Mouse (Mus musculus) liver, embryonic 14.5 days (tissue): ENCODE results near the gene Slc6a12. TPM values are rescaled to one million over a fixed set of nuclear protein-coding genes. Genes with fewer than 3 reads are reported as not detected.

Source experiments
- ATAC-seq: fragments of 200-750 bp; cut with Nextera tagmentation; 2 replicates; pipeline ENCODE4 v1.8.0; 2017; ENCODE audit warnings: moderate number of reproducible peaks, mild to moderate bottlenecking, moderate library complexity; ENCODE audit not compliant: insufficient read depth
- DNase-seq, 3 experiments: peaks; one replicate each; pipeline ENCODE4 v3.0.0-alpha.2; 2012 to 2013; ENCODE audit warnings: low read depth in 3 of 3, low spot score in 3 of 3
- H3K27ac ChIP-seq: fragments of 300-500 bp; sonication (generic); 2 replicates; pipeline ENCODE4 v1.5.1; 2014; ENCODE audit warnings: moderate library complexity, mild to moderate bottlenecking, control low read depth, inconsistent platforms
- H3K27me3 ChIP-seq: fragments of 300-500 bp; sonication (generic); 2 replicates; pipeline ENCODE4 v1.6.1; 2014; ENCODE audit warnings: mild to moderate bottlenecking, low read length, moderate library complexity; ENCODE audit not compliant: control insufficient read depth, insufficient read depth
- H3K36me3 ChIP-seq: fragments of 300-500 bp; sonication (generic); replicated peaks from 2 replicates; pipeline ENCODE4 v1.6.1; 2014; ENCODE audit warnings: low read depth; ENCODE audit not compliant: control insufficient read depth, insufficient read depth
- H3K4me1 ChIP-seq, 2 experiments: fragments of 200-500 bp in 1 of 2; fragments of 300-500 bp in 1 of 2; sonication (generic) in 1 of 2; replicated peaks; 2 replicates each; pipeline ENCODE4 v1.6.1; 2012 to 2014; ENCODE audit warnings: antibody characterized with exemption in 1 of 2, inconsistent platforms in 1 of 2, low read length in 1 of 2; ENCODE audit not compliant: control insufficient read depth in 2 of 2, insufficient read depth in 2 of 2
- H3K4me2 ChIP-seq: fragments of 300-500 bp; sonication (generic); 2 replicates; pipeline ENCODE4 v1.6.1; 2014; ENCODE audit warnings: low read depth, mild to moderate bottlenecking, control low read depth, moderate library complexity
- H3K4me3 ChIP-seq, 2 experiments: fragments of 200-500 bp in 1 of 2; fragments of 300-500 bp in 1 of 2; sonication (generic) in 1 of 2; 2 replicates each; pipeline ENCODE4 v1.5.1; 2012 to 2014; ENCODE audit warnings: low read depth in 2 of 2, low read length in 2 of 2, mild to moderate bottlenecking in 2 of 2, control low read depth in 1 of 2, inconsistent platforms in 1 of 2, moderate library complexity in 1 of 2; ENCODE audit not compliant: insufficient read depth in 1 of 2
- H3K9ac ChIP-seq: fragments of 300-500 bp; sonication (generic); replicated peaks from 2 replicates; pipeline ENCODE4 v1.6.1; 2014; ENCODE audit warnings: mild to moderate bottlenecking, control low read depth, moderate library complexity
- H3K9me3 ChIP-seq: fragments of 300-500 bp; sonication (generic); 2 replicates; pipeline ENCODE4 v1.6.1; 2016; ENCODE audit warnings: low read length, mixed read lengths; ENCODE audit not compliant: control insufficient read depth
- CTCF ChIP-seq: IDR thresholded peaks from 2 replicates; pipeline ENCODE4 v1.5.1; 2016; ENCODE audit warnings: antibody characterized with exemption, low read depth, control low read depth
- EP300 ChIP-seq: IDR thresholded peaks from 2 replicates; pipeline ENCODE4 v1.6.1; 2016; ENCODE audit warnings: antibody characterized with exemption, low read depth
- WGBS: fragments of 180-500 bp; shearing (Covaris S2); extraction: QIAGEN DNeasy Blood & Tissue Kit; methylation state at CpG from one replicate; pipeline ENCODE4 v1.1.7; 2014; ENCODE audit not compliant: insufficient replicate concordance; 5-methylcytosine and 5-hydroxymethylcytosine counted together
- microRNA-seq: library from miRNA; unstranded; fragments of <30 nt; microRNA quantifications from one replicate; pipeline ENCODE4, GENCODE M21; 2016
- polyA plus RNA-seq, 2 experiments: library from polyadenylated mRNA; depleted of rRNA in 1 of 2; stranded (reverse) in 1 of 2; unstranded in 1 of 2; fragments of >200 nt; fragmentation: Nextera tagmentation in 1 of 2; extraction: Ambion mirVana in 1 of 2; gene quantifications; 2 replicates each; pipeline versions ENCODE4 v1.2.1 to v1.2.3; 2012 to 2014

Gene Slc6a12
- polyA plus RNA-seq, 2 experiments, result 1.3 to 2.0 TPM

DNA sequence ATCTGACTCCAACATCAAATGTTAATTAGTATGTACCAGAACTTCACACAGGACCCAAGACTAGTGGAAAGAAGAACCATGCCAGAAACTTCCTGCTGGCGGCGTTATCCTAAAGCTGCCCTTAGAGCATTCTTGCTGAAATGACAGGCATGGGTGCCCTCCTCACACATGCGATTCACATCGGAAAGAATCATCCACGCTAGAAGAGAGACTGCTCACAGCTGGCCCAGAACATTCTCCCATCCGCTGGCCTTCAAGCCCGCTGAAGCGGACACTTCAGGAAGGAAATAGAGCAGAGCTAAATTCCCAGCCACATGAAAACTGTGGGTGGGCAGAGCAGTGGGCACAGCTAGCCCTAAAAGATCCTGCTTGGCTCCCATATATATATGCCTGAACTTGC lies 62.4 kb downstream of the Slc6a12 start:
- no peaks in the 10 kb centered on the region for H3K27me3 ChIP-seq
- DNase-seq (no peak), ATAC-seq (no peak)
- no peaks in the 10 kb centered on the region for H3K4me1 ChIP-seq
- H3K9me3 ChIP-seq, result no peaks in the 10 kb centered on the region
- WGBS, result 74% methylated on average over 8 of the region's 8 CpGs
- no peak overlapping the region for H3K4me3 ChIP-seq
- no peak overlapping the region for H3K9ac ChIP-seq
- H3K36me3 ChIP-seq, result no peaks in the 10 kb centered on the region
- no peak overlapping the region for H3K4me2 ChIP-seq
- TF ChIP-seq EP300 (no peak), CTCF (no peak)
- no peak overlapping the region for H3K27ac ChIP-seq

DNA sequence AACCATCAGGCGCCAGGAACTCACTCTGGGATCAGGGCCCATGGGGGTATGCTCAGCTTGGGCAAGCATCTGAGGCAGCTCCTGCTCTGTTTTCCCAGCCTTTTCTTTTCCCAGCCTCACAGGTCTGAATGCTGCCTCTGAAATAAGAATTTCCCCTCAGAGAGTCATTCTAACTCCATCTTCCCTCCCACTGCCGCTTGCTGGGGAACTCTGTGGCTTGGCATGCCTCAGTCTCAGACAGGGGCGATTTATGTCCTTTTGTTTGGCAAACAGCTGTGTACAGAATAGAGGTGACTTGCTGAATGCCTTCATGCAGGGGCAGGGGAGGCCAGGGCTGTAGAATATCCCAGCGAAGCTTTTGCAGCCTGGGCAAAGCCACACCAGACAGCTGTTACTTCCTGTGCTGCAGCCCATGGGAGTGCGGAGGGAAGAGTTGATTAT lies 64.7 kb downstream of the Slc6a12 start:
- Histone ChIP-seq H3K4me3 (no peak overlapping the region), H3K36me3 (no peaks in the 10 kb centered on the region), H3K4me1 (no peaks in the 10 kb centered on the region), H3K9me3 (no peaks in the 10 kb centered on the region), H3K4me2 (no peak overlapping the region), H3K9ac (no peak overlapping the region), H3K27me3 (peaks cover 6% of the 10 kb centered on the region), H3K27ac (no peak overlapping the region)
- ATAC-seq (no peak), DNase-seq (no peak)
- WGBS, result 22% methylated on average over 5 of the region's 5 CpGs
- TF ChIP-seq CTCF (no peak), EP300 (no peak)

DNA sequence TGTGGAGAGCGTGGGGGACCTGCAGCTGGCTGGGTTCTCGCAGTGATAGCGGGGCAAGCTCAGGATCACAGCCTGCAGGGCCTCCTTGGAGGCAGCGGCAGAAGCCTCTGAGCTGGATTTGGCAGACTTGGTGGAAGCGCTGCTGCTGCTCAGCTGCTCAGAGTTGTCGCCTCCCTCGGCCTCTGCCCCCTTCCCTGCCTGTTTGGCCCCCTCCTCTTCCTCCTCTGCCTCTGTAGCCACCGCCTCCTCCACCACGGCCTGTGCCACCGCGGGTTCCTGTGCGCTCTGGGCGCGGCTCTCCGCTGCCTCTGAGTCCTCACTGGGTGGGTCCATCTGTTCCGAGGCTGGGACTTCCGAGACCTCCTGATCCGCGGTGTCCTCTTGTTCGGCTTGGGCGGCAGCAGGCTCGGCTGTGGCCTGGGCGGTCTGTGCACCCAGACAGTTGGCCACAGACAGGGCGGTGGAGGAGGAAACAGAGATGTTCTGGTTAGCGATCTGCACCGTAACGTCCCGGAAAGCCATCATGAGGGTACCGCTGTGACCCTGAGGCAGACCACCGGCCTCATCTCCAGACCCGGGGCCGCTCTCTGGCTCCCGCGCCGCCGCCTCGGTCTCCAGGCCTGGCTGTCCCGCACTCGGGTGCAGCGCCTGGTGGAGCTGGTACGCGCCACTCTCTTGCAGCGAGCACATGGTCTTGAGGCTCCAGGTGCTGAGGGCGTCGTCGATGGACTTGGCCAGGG lies 69.9 kb downstream of the Slc6a12 start:
- no peak overlapping the region for H3K4me3 ChIP-seq
- DNase-seq, result no peak
- no peak overlapping the region for H3K9ac ChIP-seq
- WGBS, result 2% methylated on average over 45 of the region's 46 CpGs
- no peaks in the 10 kb centered on the region for H3K9me3 ChIP-seq
- no peak overlapping the region for H3K27ac ChIP-seq
- no peak overlapping the region for H3K4me2 ChIP-seq
- ATAC-seq, result no peak
- no peaks in the 10 kb centered on the region for H3K4me1 ChIP-seq
- no peaks in the 10 kb centered on the region for H3K36me3 ChIP-seq
- no peak for TF ChIP-seq CTCF
- no peak for TF ChIP-seq EP300
- H3K27me3 ChIP-seq, result peaks cover 16% of the 10 kb centered on the region

Small RNA genes lying within 50 kb of the gene (microRNA-seq; reads per million reads assigned to microRNA genes)
- not detected for gene Gm24855

Other genes with a start within 250 kb of the Slc6a12 start
- 6.0 and 8.1 TPM in 2 replicates for gene Mical3, start 212.1 kb upstream of the Slc6a12 start, polyA plus RNA-seq (2012; rRNA removed)
- 9.4 and 12.8 TPM in 2 replicates for gene Mical3, start 212.1 kb upstream of the Slc6a12 start, polyA plus RNA-seq (2014; fragmentation: Nextera tagmentation; extraction: Ambion mirVana)
- 3.2 and 3.3 TPM in 2 replicates for gene Pex26, start 159.4 kb upstream of the Slc6a12 start, polyA plus RNA-seq (2012; rRNA removed)
- gene Pex26, start 159.4 kb upstream of the Slc6a12 start, polyA plus RNA-seq (2014; fragmentation: Nextera tagmentation; extraction: Ambion mirVana), result 2.2 and 2.4 TPM in 2 replicates
- 1.1 and 1.2 TPM in 2 replicates for gene Tuba8, start 132.4 kb upstream of the Slc6a12 start, polyA plus RNA-seq (2012; rRNA removed)
- 5.1 and 6.0 TPM in 2 replicates for gene Tuba8, start 132.4 kb upstream of the Slc6a12 start, polyA plus RNA-seq (2014; fragmentation: Nextera tagmentation; extraction: Ambion mirVana)
- 2.6 and 2.9 TPM in 2 replicates for gene Usp18, start 97.2 kb upstream of the Slc6a12 start, polyA plus RNA-seq (2012; rRNA removed)
- gene Usp18, start 97.2 kb upstream of the Slc6a12 start, polyA plus RNA-seq (2014; fragmentation: Nextera tagmentation; extraction: Ambion mirVana), result 5.4 and 6.0 TPM in 2 replicates
- gene Slc6a13, start 42.8 kb upstream of the Slc6a12 start, polyA plus RNA-seq (2012; rRNA removed), result 14.9 and 17.2 TPM in 2 replicates
- gene Slc6a13, start 42.8 kb upstream of the Slc6a12 start, polyA plus RNA-seq (2014; fragmentation: Nextera tagmentation; extraction: Ambion mirVana), result 19.3 and 21.7 TPM in 2 replicates
- gene Iqsec3, start 130.6 kb downstream of the Slc6a12 start, polyA plus RNA-seq (2012; rRNA removed), result under 0.01 and 0.02 TPM in 2 replicates
- not detected in 2 replicates for gene Iqsec3, start 130.6 kb downstream of the Slc6a12 start, polyA plus RNA-seq (2014; fragmentation: Nextera tagmentation; extraction: Ambion mirVana)